ENCODE assay signal across 18 mouse cellular contexts in the genomic region with DNA sequence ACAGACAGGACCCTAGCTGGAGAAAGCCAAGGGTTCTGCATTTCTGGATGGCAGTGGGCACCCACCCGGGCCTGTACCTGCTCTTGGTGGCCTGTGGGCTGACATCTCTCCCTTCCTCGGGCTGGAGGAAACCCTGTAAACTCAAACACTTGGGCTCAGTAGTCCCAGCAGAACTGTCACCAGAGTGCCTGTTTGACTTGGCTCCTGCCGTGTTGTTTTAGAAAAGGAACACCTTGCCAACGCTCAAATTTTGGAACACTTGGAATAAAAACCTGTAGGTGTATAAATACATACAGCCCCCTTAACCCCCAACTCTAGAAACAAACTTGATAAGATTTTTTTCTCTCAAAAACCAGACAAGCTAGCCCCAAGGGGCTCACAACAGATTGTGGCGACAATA.
A peak's percentile ranks its signal among the peaks of the same experiment; 100 is the strongest.
DNase-seq lines count a peak whose midpoint lies in the region; ATAC-seq and TF ChIP-seq lines count a peak whose summit lies in the region.
"Had no signal": no experiment of that assay in that cellular context is flagged by ENCODE, and none has a peak within 500 bp of the region (broad histone marks: within the 10 kb centered on the region; RNA-seq: fewer than 3 reads in every experiment).

No protein-coding gene starts in this region.

- H3K4me3 ChIP-seq in heart, embryonic 12.5 days: no peak overlapping the region
- no peak overlapping the region for H3K4me3 ChIP-seq in limb, embryonic 13.5 days
- H3K4me3 ChIP-seq in limb, embryonic 10.5 days: no peak overlapping the region
- no peak overlapping the region for H3K4me3 ChIP-seq in embryonic facial prominence, embryonic 10.5 days
- H3K4me3 ChIP-seq in limb, embryonic 14.5 days (replicated peaks; ENCODE audit: low read length): no peak overlapping the region
- H3K4me3 ChIP-seq: midbrain, embryonic 13.5 days; myocyte had no signal

- TF ChIP-seq POLR2A in limb, embryonic 14.5 days (IDR thresholded peaks at IDR 0.05; ENCODE audit: borderline replicate concordance, extremely low read depth, insufficient read depth, insufficient read length): no peak

- no peak for ATAC-seq in heart, embryonic 12.5 days (ENCODE audit: insufficient number of reproducible peaks, low FRiP score)
- no peak for ATAC-seq in limb, embryonic 13.5 days (ENCODE audit: low FRiP score, low read depth)
- no peak for ATAC-seq in limb, embryonic 14.5 days (ENCODE audit: low FRiP score, low read depth)
- ATAC-seq: activated CD4-positive, CD25-positive, alpha-beta regulatory T cell, adult 4 months had no signal

- H3K9me3 ChIP-seq in heart, embryonic 12.5 days (replicated peaks): no peaks in the 10 kb centered on the region
- H3K9me3 ChIP-seq in limb, embryonic 13.5 days: no peaks in the 10 kb centered on the region
- no peaks in the 10 kb centered on the region for H3K9me3 ChIP-seq in limb, embryonic 10.5 days (replicated peaks)
- H3K9me3 ChIP-seq in embryonic facial prominence, embryonic 10.5 days: no peaks in the 10 kb centered on the region
- H3K9me3 ChIP-seq in limb, embryonic 14.5 days (ENCODE audit: control insufficient read depth, low read length): no peaks in the 10 kb centered on the region
- H3K9me3 ChIP-seq: midbrain, embryonic 13.5 days had no signal

- peak overlapping the region; percentile 92 for H3K27ac ChIP-seq in heart, embryonic 12.5 days (ENCODE audit: poor library complexity, severe bottlenecking)
- H3K27ac ChIP-seq in limb, embryonic 13.5 days: peak overlapping the region; percentile 69; the same call in 1 of the 2 replicates
- H3K27ac ChIP-seq in limb, embryonic 10.5 days: no peak overlapping the region
- H3K27ac ChIP-seq in embryonic facial prominence, embryonic 10.5 days (replicated peaks): 0 out of 2 replicates have a peak overlapping the region, but pooled peaks have one; percentile 32
- peak overlapping the region; percentile 1; the same call in 1 of the 2 replicates for H3K27ac ChIP-seq in limb, embryonic 14.5 days (replicated peaks; ENCODE audit: low read depth, low read length)
- H3K27ac ChIP-seq: macrophage had no signal

- 60% methylated on average over 5 of the region's 5 CpGs for WGBS in heart, embryonic 12.5 days
- WGBS in limb, embryonic 13.5 days: 51% methylated on average over 5 of the region's 5 CpGs
- WGBS in limb, embryonic 10.5 days: 80% methylated on average over 5 of the region's 5 CpGs
- 69% methylated on average over 5 of the region's 5 CpGs for WGBS in embryonic facial prominence, embryonic 10.5 days
- 47% methylated on average over 5 of the region's 5 CpGs for WGBS in limb, embryonic 14.5 days

- no peaks in the 10 kb centered on the region for H3K36me3 ChIP-seq in heart, embryonic 12.5 days
- H3K36me3 ChIP-seq in limb, embryonic 13.5 days: no peaks in the 10 kb centered on the region
- H3K36me3 ChIP-seq in limb, embryonic 10.5 days: no peaks in the 10 kb centered on the region
- no peaks in the 10 kb centered on the region for H3K36me3 ChIP-seq in embryonic facial prominence, embryonic 10.5 days (replicated peaks)
- H3K36me3 ChIP-seq in limb, embryonic 14.5 days (ENCODE audit: control insufficient read depth, insufficient read depth, low read length): no peaks in the 10 kb centered on the region
- H3K36me3 ChIP-seq: midbrain, embryonic 13.5 days had no signal

- H3K27me3 ChIP-seq in heart, embryonic 12.5 days (replicated peaks): peaks cover 16% of the 10 kb centered on the region; the same call in 1 of the 2 replicates
- H3K27me3 ChIP-seq in limb, embryonic 13.5 days: peaks cover 21% of the 10 kb centered on the region
- peaks cover 71% of the 10 kb centered on the region for H3K27me3 ChIP-seq in limb, embryonic 10.5 days (ENCODE audit: low read depth, poor library complexity, severe bottlenecking)
- peaks cover 83% of the 10 kb centered on the region for H3K27me3 ChIP-seq in embryonic facial prominence, embryonic 10.5 days (replicated peaks; ENCODE audit: low read depth, poor library complexity, severe bottlenecking)
- H3K27me3 ChIP-seq in limb, embryonic 14.5 days (ENCODE audit: control insufficient read depth, insufficient read depth, low read length): no peaks in the 10 kb centered on the region

- peaks cover 57% of the 10 kb centered on the region for H3K4me1 ChIP-seq in heart, embryonic 12.5 days (replicated peaks)
- peaks cover 58% of the 10 kb centered on the region for H3K4me1 ChIP-seq in limb, embryonic 13.5 days
- peaks cover 44% of the 10 kb centered on the region for H3K4me1 ChIP-seq in limb, embryonic 10.5 days
- H3K4me1 ChIP-seq in embryonic facial prominence, embryonic 10.5 days: peaks cover 38% of the 10 kb centered on the region
- peaks cover 47% of the 10 kb centered on the region for H3K4me1 ChIP-seq in limb, embryonic 14.5 days (ENCODE audit: control insufficient read depth, insufficient read depth, low read length)

- 0 out of 2 replicates have a peak overlapping the region, but pooled peaks have one; percentile 34 for H3K9ac ChIP-seq in heart, embryonic 12.5 days
- H3K9ac ChIP-seq in limb, embryonic 13.5 days: no peak overlapping the region
- no peak overlapping the region for H3K9ac ChIP-seq in limb, embryonic 14.5 days (ENCODE audit: low read depth, low read length, severe bottlenecking)
- H3K9ac ChIP-seq: midbrain, embryonic 13.5 days had no signal

- no peak overlapping the region for H3K4me2 ChIP-seq in heart, embryonic 12.5 days
- H3K4me2 ChIP-seq in limb, embryonic 13.5 days (replicated peaks): peak overlapping the region; percentile 17; the same call in 1 of the 2 replicates
- 0 out of 2 replicates have a peak overlapping the region, but pooled peaks have one; percentile 28 for H3K4me2 ChIP-seq in limb, embryonic 14.5 days (replicated peaks; ENCODE audit: low read depth, low read length, severe bottlenecking)
- H3K4me2 ChIP-seq: midbrain, embryonic 13.5 days had no signal

- intact Hi-C loops in heart, postnatal 10 days (cut with DNase I): no loop called here

- DNase-seq in heart, postnatal 10 days: no peak
- no peak for DNase-seq in limb, embryonic 10.5 days (ENCODE audit: low spot score)
- no peak for DNase-seq in embryonic facial prominence, embryonic 10.5 days (ENCODE audit: low spot score)
- no peak for DNase-seq in limb, embryonic 14.5 days (ENCODE audit: low spot score)
- no peak for DNase-seq in cerebellum, postnatal 36 days
- DNase-seq: adrenal gland, postnatal 36 days; cerebellum, adult 9-11 months; embryo, embryonic 11 days; gastrocnemius, postnatal 14 days; layer of hippocampus, adult 9-11 months; right cerebral cortex, adult 18-20 months; thymus, postnatal 25 days had no signal
